ENCODE assay signal across 11 mouse cellular contexts in the genomic region with DNA sequence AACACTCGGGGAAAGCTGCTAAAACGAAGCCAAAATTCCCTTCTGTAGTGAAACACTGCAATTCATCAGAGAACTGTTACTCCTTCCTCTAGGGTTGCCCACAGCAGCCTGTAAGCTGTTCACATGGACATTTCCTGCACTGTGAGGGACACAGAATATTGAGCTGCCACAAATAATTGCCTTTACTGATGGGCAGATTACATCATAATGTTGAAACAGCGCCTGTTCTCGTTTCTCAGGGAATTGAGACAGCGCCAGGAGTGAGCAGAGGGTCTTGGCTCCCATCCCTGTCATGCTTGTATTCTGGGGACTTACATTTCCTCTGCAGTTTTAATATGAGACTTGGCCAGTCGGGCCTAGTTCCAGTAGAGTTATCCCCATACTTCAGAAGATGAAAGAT.
DNase-seq lines count a peak whose midpoint lies in the region; ATAC-seq and TF ChIP-seq lines count a peak whose summit lies in the region.
"Had no signal": no experiment of that assay in that cellular context is flagged by ENCODE, and none has a peak within 500 bp of the region (broad histone marks: within the 10 kb centered on the region; RNA-seq: fewer than 3 reads in every experiment).

No protein-coding gene starts in this region.

- H3K4me1 ChIP-seq in cerebellum, adult 2 months (ENCODE audit: control insufficient read depth, insufficient read depth, low read length) = peaks cover 9% of the 10 kb centered on the region; the same call in 1 of the 2 replicates
- H3K4me1 ChIP-seq: liver, embryonic 13.5 days had no signal

- TF ChIP-seq CTCF in cerebellum, adult 2 months (IDR thresholded peaks at IDR 0.05; ENCODE audit: borderline replicate concordance, insufficient read depth, low read depth, low read length) = no peak
- no peak for TF ChIP-seq CTCF in layer of hippocampus, adult 2 months (conservative IDR thresholded peaks at IDR 0.05)

- WGBS in cerebellum, adult 2 months = 72% methylated on average over 6 of the region's 6 CpGs

- ATAC-seq in cerebellum, adult (ENCODE audit: insufficient number of reproducible peaks, low FRiP score, low TSS enrichment) = no peak
- peak; percentile 57 for ATAC-seq in granulocyte monocyte progenitor cell, adult 5-6 weeks (replicated peaks; ENCODE audit: poor library complexity, severe bottlenecking)

- TF ChIP-seq POLR2A in cerebellum, adult 2 months (IDR thresholded peaks at IDR 0.05; ENCODE audit: borderline replicate concordance, insufficient read depth, low read length) = no peak

- H3K27ac ChIP-seq in cerebellum, adult 2 months (ENCODE audit: insufficient read depth, low read length) = no peak overlapping the region
- peak overlapping the region; percentile 84 for H3K27ac ChIP-seq in layer of hippocampus, adult 2 months
- H3K27ac ChIP-seq: liver, embryonic 13.5 days had no signal

- H3K4me3 ChIP-seq in cerebellum, adult 2 months (replicated peaks; ENCODE audit: insufficient read depth, low read depth, low read length) = no peak overlapping the region
- no peak overlapping the region for H3K4me3 ChIP-seq in layer of hippocampus, adult 2 months
- H3K4me3 ChIP-seq: liver, embryonic 13.5 days had no signal

- peak; percentile 13 to 26 for DNase-seq in cerebellum, adult 2 months
- no peak for DNase-seq in layer of hippocampus, adult 2 months (ENCODE audit: low spot score in 2 of 2)
- DNase-seq in layer of hippocampus, postnatal 25 days (ENCODE audit: extremely low spot score in 1 of 2, low spot score in 1 of 2) = no peak
- peak; percentile 41 for DNase-seq in Muller cell, postnatal 12 days (ENCODE audit: inconsistent ontology term)
- DNase-seq in spleen, postnatal 14 days (ENCODE audit: low spot score in 2 of 2) = no peak
- no peak for DNase-seq in thymus, postnatal 4 days
- DNase-seq: kidney, postnatal 14 days; liver, embryonic 13.5 days; right cerebral cortex, postnatal 14 days had no signal

- no peaks in the 10 kb centered on the region for H3K27me3 ChIP-seq in cerebellum, adult 2 months (ENCODE audit: control insufficient read depth, insufficient read depth, low read length)
- H3K27me3 ChIP-seq: liver, embryonic 13.5 days had no signal

Comparison
In these comparisons a context has a peak if more than half of its experiments do, and no peak if none do; other contexts are left out.
1. DNase-seq: peak in cerebellum, adult 2 months (2 of 2) and Muller cell, postnatal 12 days (single experiment); none in layer of hippocampus, adult 2 months (0 of 2), layer of hippocampus, postnatal 25 days (0 of 2), spleen, postnatal 14 days (0 of 2) and thymus, postnatal 4 days (single experiment).